Mouse (Mus musculus) embryonic fibroblast, embryonic 13.5 days (primary cell): ENCODE data around the gene 2610001J05Rik. TPM values are rescaled to one million over a fixed set of nuclear protein-coding genes. Genes with fewer than 3 reads are reported as not detected.

ENCODE experiments used
- H3K27ac ChIP-seq: 2 replicates; pipeline ENCODE4 v1.5.1; 2012; ENCODE audit warnings: low read length, control low read depth, inconsistent platforms; ENCODE audit not compliant: insufficient read depth
- H3K4me1 ChIP-seq: 2 replicates; pipeline ENCODE4 v1.6.1; 2011; ENCODE audit warnings: low read length; ENCODE audit not compliant: control insufficient read depth, insufficient read depth
- H3K4me3 ChIP-seq: 2 replicates; pipeline ENCODE4 v1.5.1; 2011; ENCODE audit warnings: mild to moderate bottlenecking, control low read depth, low read length; ENCODE audit not compliant: insufficient read depth
- CTCF ChIP-seq: IDR thresholded peaks from 2 replicates; pipeline ENCODE4 v1.5.1; 2011; ENCODE audit warnings: mild to moderate bottlenecking, control low read depth, low read length, moderate library complexity, borderline replicate concordance; ENCODE audit not compliant: insufficient read depth
- POLR2A ChIP-seq: IDR thresholded peaks from 2 replicates; pipeline ENCODE4 v1.6.1; 2011; ENCODE audit warnings: low read depth, mild to moderate bottlenecking, control low read depth, low read length, moderate library complexity
- polyA plus RNA-seq: library from polyadenylated mRNA; stranded (reverse); fragments of >200 nt; gene quantifications from 2 replicates; pipeline ENCODE4 v1.2.4, GENCODE M21; 2011; ENCODE audit warnings: low read depth; ENCODE audit not compliant: missing spikeins, insufficient read length

2610001J05Rik gene
- 109 and 114 TPM in 2 replicates for polyA plus RNA-seq

- Histone ChIP-seq H3K4me1 (peaks cover 2% of the 10 kb centered on the region; the same call in 1 of the 2 replicates), H3K4me3 (peak within 1 kb of the TSS; percentile 82), H3K27ac (peak within 1 kb of the TSS; percentile 95)
- TF ChIP-seq POLR2A = peak; percentile 93
- TF ChIP-seq CTCF = no peak
These were observed at the start of gene 2610001J05Rik for GRCm38 (mm10) chr6:13870919-13871624. TSS of gene 2610001J05Rik (minus strand) at chr6:13871518.

GRCm38 (mm10) chr6:13909762-13910537 is 38.6 kb upstream of the 2610001J05Rik start:
- H3K4me3 ChIP-seq = no peak overlapping the region
- TF ChIP-seq POLR2A (no peak), CTCF (no peak)
- H3K4me1 ChIP-seq = no peaks in the 10 kb centered on the region
- H3K27ac ChIP-seq = no peak overlapping the region

GRCm38 (mm10) chr6:13902941-13903627 is 31.8 kb upstream of the 2610001J05Rik start:
- Histone ChIP-seq H3K4me1 (no peaks in the 10 kb centered on the region), H3K4me3 (no peak overlapping the region), H3K27ac (no peak overlapping the region)
- no peak for TF ChIP-seq POLR2A
- TF ChIP-seq CTCF = no peak

- TF ChIP-seq CTCF (no peak), POLR2A (no peak)
- no peak overlapping the region for H3K4me3 ChIP-seq
- H3K27ac ChIP-seq = no peak overlapping the region
- H3K4me1 ChIP-seq = peaks cover 3% of the 10 kb centered on the region; the same call in 1 of the 2 replicates
These were observed 13.7 kb upstream of the 2610001J05Rik start for GRCm38 (mm10) chr6:13884877-13885592.

- Histone ChIP-seq H3K4me1 (peaks cover 3% of the 10 kb centered on the region; the same call in 1 of the 2 replicates), H3K27ac (0 out of 2 replicates have a peak overlapping the region, but pooled peaks have one; percentile 70), H3K4me3 (no peak overlapping the region)
- no peak for TF ChIP-seq CTCF
- TF ChIP-seq POLR2A = no peak
These were observed 11.6 kb upstream of the 2610001J05Rik start for GRCm38 (mm10) chr6:13882919-13883318.

GRCm38 (mm10) chr6:13873959-13874358 is 2.6 kb upstream of the 2610001J05Rik start:
- no peak overlapping the region for H3K4me3 ChIP-seq
- peaks cover 2% of the 10 kb centered on the region; the same call in 1 of the 2 replicates for H3K4me1 ChIP-seq
- H3K27ac ChIP-seq = no peak overlapping the region
- TF ChIP-seq POLR2A (no peak), CTCF (no peak)

- peaks cover 2% of the 10 kb centered on the region; the same call in 1 of the 2 replicates for H3K4me1 ChIP-seq
These were observed 758 bp upstream of the 2610001J05Rik start for GRCm38 (mm10) chr6:13872076-13872475.

GRCm38 (mm10) chr6:13871625-13871958 is 274 bp upstream of the 2610001J05Rik start:
- TF ChIP-seq CTCF = no peak
- TF ChIP-seq POLR2A = no peak
- peak overlapping the region; percentile 82 for H3K4me3 ChIP-seq
- H3K4me1 ChIP-seq = peaks cover 2% of the 10 kb centered on the region; the same call in 1 of the 2 replicates
- peak overlapping the region; percentile 82; the same call in 1 of the 2 replicates for H3K27ac ChIP-seq

More at GRCm38 (mm10) chr6:13872076-13872475, 758 bp upstream of the 2610001J05Rik start:
- Histone ChIP-seq H3K27ac (peak overlapping the region; percentile 80), H3K4me3 (peak overlapping the region; percentile 27; the same call in 1 of the 2 replicates)
- TF ChIP-seq CTCF (no peak), POLR2A (no peak)
